Mouse (Mus musculus) effector memory CD4-positive, alpha-beta T cell, adult 7 months (primary cell): ENCODE data around the gene Hormad2. TPM values are rescaled to one million over a fixed set of nuclear protein-coding genes. Genes with fewer than 3 reads are reported as not detected.

Experiments
- polyA plus RNA-seq: library from polyadenylated mRNA; unstranded; fragments of 100-300 nt; shearing (Covaris generic); gene quantifications from one replicate; pipeline ENCODE4 v1.2.1, GENCODE M21; 2017

Hormad2 gene
- not detected for polyA plus RNA-seq

GRCm38 (mm10) chr11:4440978-4441377 is at the start of gene Hormad2:
TSS of gene Hormad2 (minus strand) at chr11:4441105.

Other genes starting within 250 kb of the Hormad2 start
- gene Castor1, start 222.9 kb downstream of the Hormad2 start, polyA plus RNA-seq: 25.3 TPM
- 7.5 TPM for gene Osm, start 204.7 kb downstream of the Hormad2 start, polyA plus RNA-seq
- gene Lif, start 183.5 kb downstream of the Hormad2 start, polyA plus RNA-seq: 3.1 TPM
- gene Mtmr3, start 153.8 kb upstream of the Hormad2 start, polyA plus RNA-seq: 90.6 TPM
- not detected for gene Gm11032, start 179.0 kb upstream of the Hormad2 start, polyA plus RNA-seq
- gene Ascc2, start 196.6 kb upstream of the Hormad2 start, polyA plus RNA-seq: 38.4 TPM